Mouse (Mus musculus): ENCODE measurements around the gene Acss2. TPM values are rescaled to one million over a fixed set of nuclear protein-coding genes. Genes with fewer than 3 reads are reported as not detected.
"Not testable (repeated sequence)": the region's sequence is repeated elsewhere in the genome, so short reads cannot be mapped to it uniquely, and the experiment has no call there.

The Acss2 gene
- polyA plus RNA-seq, 1 experiment from 2014 or later: 15.3 TPM

GRCm38 (mm10) chr2:155524378-155524777 lies 6.6 kb downstream of the Acss2 start:
- no peak overlapping the region for H3K4me2 ChIP-seq (ENCODE audit: low read depth, low read length)
- H3K9me3 ChIP-seq (ENCODE audit: control insufficient read depth, low read length): no peaks in the 10 kb centered on the region
- no peak overlapping the region for H3K4me3 ChIP-seq (ENCODE audit: low read depth, low read length)
- DNase-seq (ENCODE audit: low spot score): no peak
- H3K4me1 ChIP-seq (ENCODE audit: control insufficient read depth, insufficient read depth, low read length): no peaks in the 10 kb centered on the region
- no peak for ATAC-seq (ENCODE audit: low read depth)
- no peak overlapping the region for H3K9ac ChIP-seq (ENCODE audit: low read depth, low read length)
- no peaks in the 10 kb centered on the region for H3K27me3 ChIP-seq (replicated peaks; ENCODE audit: control insufficient read depth, insufficient read depth, low read length)
- no peaks in the 10 kb centered on the region for H3K36me3 ChIP-seq (ENCODE audit: control insufficient read depth, insufficient read depth, low read length)
- WGBS: 52% methylated on average over 1 of the region's 1 CpGs
- no peak overlapping the region for H3K27ac ChIP-seq (replicated peaks; ENCODE audit: low read depth, low read length)

- WGBS: 79% methylated on average over 5 of the region's 5 CpGs
- ATAC-seq (ENCODE audit: low read depth) (no peak), DNase-seq (ENCODE audit: low spot score) (no peak)
- H3K4me3 ChIP-seq (ENCODE audit: low read depth, low read length): no peak overlapping the region
- H3K27me3 ChIP-seq (replicated peaks; ENCODE audit: control insufficient read depth, insufficient read depth, low read length): no peaks in the 10 kb centered on the region
- H3K9ac ChIP-seq (ENCODE audit: low read depth, low read length): no peak overlapping the region
- no peak overlapping the region for H3K27ac ChIP-seq (replicated peaks; ENCODE audit: low read depth, low read length)
- H3K36me3 ChIP-seq (ENCODE audit: control insufficient read depth, insufficient read depth, low read length): no peaks in the 10 kb centered on the region
- H3K4me2 ChIP-seq (ENCODE audit: low read depth, low read length): no peak overlapping the region
- no peaks in the 10 kb centered on the region for H3K9me3 ChIP-seq (ENCODE audit: control insufficient read depth, low read length)
- no peaks in the 10 kb centered on the region for H3K4me1 ChIP-seq (ENCODE audit: control insufficient read depth, insufficient read depth, low read length)
Observed at GRCm38 (mm10) chr2:155527367-155527766, 9.6 kb downstream of the Acss2 start.

- ATAC-seq (ENCODE audit: low read depth): no peak
- H3K4me1 ChIP-seq (ENCODE audit: control insufficient read depth, insufficient read depth, low read length): no peaks in the 10 kb centered on the region
- no peaks in the 10 kb centered on the region for H3K9me3 ChIP-seq (ENCODE audit: control insufficient read depth, low read length)
- no peak overlapping the region for H3K9ac ChIP-seq (ENCODE audit: low read depth, low read length)
- no peak overlapping the region for H3K4me3 ChIP-seq (ENCODE audit: low read depth, low read length)
- H3K27me3 ChIP-seq (replicated peaks; ENCODE audit: control insufficient read depth, insufficient read depth, low read length): no peaks in the 10 kb centered on the region
- no peak for DNase-seq (ENCODE audit: low spot score)
- no peak overlapping the region for H3K4me2 ChIP-seq (ENCODE audit: low read depth, low read length)
- no peaks in the 10 kb centered on the region for H3K36me3 ChIP-seq (ENCODE audit: control insufficient read depth, insufficient read depth, low read length)
- H3K27ac ChIP-seq (replicated peaks; ENCODE audit: low read depth, low read length): no peak overlapping the region
Observed at GRCm38 (mm10) chr2:155536292-155536691, 18.5 kb downstream of the Acss2 start.

GRCm38 (mm10) chr2:155537761-155538462 lies 20.2 kb downstream of the Acss2 start:
- Histone ChIP-seq H3K27me3 (replicated peaks; ENCODE audit: control insufficient read depth, insufficient read depth, low read length) (no peaks in the 10 kb centered on the region), H3K27ac (replicated peaks; ENCODE audit: low read depth, low read length) (no peak overlapping the region), H3K4me2 (ENCODE audit: low read depth, low read length) (no peak overlapping the region), H3K36me3 (ENCODE audit: control insufficient read depth, insufficient read depth, low read length) (no peaks in the 10 kb centered on the region), H3K4me1 (ENCODE audit: control insufficient read depth, insufficient read depth, low read length) (no peaks in the 10 kb centered on the region), H3K9me3 (ENCODE audit: control insufficient read depth, low read length) (no peaks in the 10 kb centered on the region), H3K9ac (ENCODE audit: low read depth, low read length) (no peak overlapping the region), H3K4me3 (ENCODE audit: low read depth, low read length) (no peak overlapping the region)
- DNase-seq (ENCODE audit: low spot score) (no peak), ATAC-seq (ENCODE audit: low read depth) (no peak)
- WGBS: 74% methylated on average over 5 of the region's 5 CpGs

GRCm38 (mm10) chr2:155538463-155539057 lies 20.8 kb downstream of the Acss2 start:
- not testable (repeated sequence) for H3K4me3 ChIP-seq (ENCODE audit: low read depth, low read length)

GRCm38 (mm10) chr2:155539696-155540095 lies 21.9 kb downstream of the Acss2 start:
- Histone ChIP-seq H3K9me3 (ENCODE audit: control insufficient read depth, low read length) (no peaks in the 10 kb centered on the region), H3K4me1 (ENCODE audit: control insufficient read depth, insufficient read depth, low read length) (no peaks in the 10 kb centered on the region), H3K27me3 (replicated peaks; ENCODE audit: control insufficient read depth, insufficient read depth, low read length) (no peaks in the 10 kb centered on the region), H3K27ac (replicated peaks; ENCODE audit: low read depth, low read length) (no peak overlapping the region), H3K9ac (ENCODE audit: low read depth, low read length) (no peak overlapping the region), H3K4me3 (ENCODE audit: low read depth, low read length) (no peak overlapping the region), H3K36me3 (ENCODE audit: control insufficient read depth, insufficient read depth, low read length) (no peaks in the 10 kb centered on the region), H3K4me2 (ENCODE audit: low read depth, low read length) (no peak overlapping the region)
- ATAC-seq (ENCODE audit: low read depth) (no peak), DNase-seq (ENCODE audit: low spot score) (no peak)

More at GRCm38 (mm10) chr2:155538463-155539057, 20.8 kb downstream of the Acss2 start:
- not testable (repeated sequence) for H3K4me2 ChIP-seq (ENCODE audit: low read depth, low read length); H3K36me3 ChIP-seq (ENCODE audit: control insufficient read depth, insufficient read depth, low read length); ATAC-seq (ENCODE audit: low read depth); H3K27me3 ChIP-seq (replicated peaks; ENCODE audit: control insufficient read depth, insufficient read depth, low read length); H3K27ac ChIP-seq (replicated peaks; ENCODE audit: low read depth, low read length); H3K4me1 ChIP-seq (ENCODE audit: control insufficient read depth, insufficient read depth, low read length); H3K9ac ChIP-seq (ENCODE audit: low read depth, low read length); H3K9me3 ChIP-seq (ENCODE audit: control insufficient read depth, low read length); DNase-seq (ENCODE audit: low spot score)
- 76% methylated on average over 14 of the region's 19 CpGs for WGBS

GRCm38 (mm10) chr2:155540822-155541458 lies 23.2 kb downstream of the Acss2 start:
- DNase-seq (ENCODE audit: low spot score): no peak
- Histone ChIP-seq H3K27me3 (replicated peaks; ENCODE audit: control insufficient read depth, insufficient read depth, low read length) (no peaks in the 10 kb centered on the region), H3K9me3 (ENCODE audit: control insufficient read depth, low read length) (no peaks in the 10 kb centered on the region), H3K9ac (ENCODE audit: low read depth, low read length) (no peak overlapping the region), H3K36me3 (ENCODE audit: control insufficient read depth, insufficient read depth, low read length) (no peaks in the 10 kb centered on the region), H3K4me1 (ENCODE audit: control insufficient read depth, insufficient read depth, low read length) (no peaks in the 10 kb centered on the region), H3K4me2 (ENCODE audit: low read depth, low read length) (no peak overlapping the region), H3K4me3 (ENCODE audit: low read depth, low read length) (no peak overlapping the region), H3K27ac (replicated peaks; ENCODE audit: low read depth, low read length) (no peak overlapping the region)
- WGBS: 63% methylated on average over 6 of the region's 6 CpGs
- no peak for ATAC-seq (ENCODE audit: low read depth)

- no peaks in the 10 kb centered on the region for H3K4me1 ChIP-seq (ENCODE audit: control insufficient read depth, insufficient read depth, low read length)
- DNase-seq (ENCODE audit: low spot score) (no peak), ATAC-seq (ENCODE audit: low read depth) (no peak)
- H3K27me3 ChIP-seq (replicated peaks; ENCODE audit: control insufficient read depth, insufficient read depth, low read length): no peaks in the 10 kb centered on the region
- 65% methylated on average over 1 of the region's 1 CpGs for WGBS
- H3K27ac ChIP-seq (replicated peaks; ENCODE audit: low read depth, low read length): no peak overlapping the region
- H3K9ac ChIP-seq (ENCODE audit: low read depth, low read length): no peak overlapping the region
- H3K4me3 ChIP-seq (ENCODE audit: low read depth, low read length): no peak overlapping the region
- no peaks in the 10 kb centered on the region for H3K36me3 ChIP-seq (ENCODE audit: control insufficient read depth, insufficient read depth, low read length)
- no peak overlapping the region for H3K4me2 ChIP-seq (ENCODE audit: low read depth, low read length)
- H3K9me3 ChIP-seq (ENCODE audit: control insufficient read depth, low read length): no peaks in the 10 kb centered on the region
Observed at GRCm38 (mm10) chr2:155546955-155547354, 29.2 kb downstream of the Acss2 start.

- Histone ChIP-seq H3K9me3 (ENCODE audit: control insufficient read depth, low read length) (no peaks in the 10 kb centered on the region), H3K27me3 (replicated peaks; ENCODE audit: control insufficient read depth, insufficient read depth, low read length) (no peaks in the 10 kb centered on the region), H3K4me1 (ENCODE audit: control insufficient read depth, insufficient read depth, low read length) (no peaks in the 10 kb centered on the region), H3K4me2 (ENCODE audit: low read depth, low read length) (no peak overlapping the region), H3K4me3 (ENCODE audit: low read depth, low read length) (no peak overlapping the region), H3K27ac (replicated peaks; ENCODE audit: low read depth, low read length) (no peak overlapping the region), H3K36me3 (ENCODE audit: control insufficient read depth, insufficient read depth, low read length) (no peaks in the 10 kb centered on the region), H3K9ac (ENCODE audit: low read depth, low read length) (no peak overlapping the region)
- DNase-seq (ENCODE audit: low spot score): no peak
- ATAC-seq (ENCODE audit: low read depth): no peak
Observed at GRCm38 (mm10) chr2:155552336-155552735, 34.6 kb downstream of the Acss2 start.
